Mouse (Mus musculus) thymus, adult 2 months (tissue): ENCODE measurements around the gene Abcb8.

ENCODE experiments used
- CTCF ChIP-seq: fragments of 200-500 bp; IDR thresholded peaks from 2 replicates; pipeline ENCODE4 v1.5.1; 2012; ENCODE audit warnings: mild to moderate bottlenecking, control low read depth, low read length, moderate library complexity, borderline replicate concordance; ENCODE audit not compliant: control insufficient read depth, poor library complexity, insufficient read depth; ENCODE audit errors: extremely low read depth
- POLR2A ChIP-seq: fragments of 200-500 bp; IDR thresholded peaks from 2 replicates; pipeline ENCODE4 v1.6.1; 2012; ENCODE audit warnings: mild to moderate bottlenecking, low read length, control low read depth, moderate library complexity; ENCODE audit not compliant: control insufficient read depth, poor library complexity, insufficient read depth; ENCODE audit errors: extremely low read depth

DNA sequence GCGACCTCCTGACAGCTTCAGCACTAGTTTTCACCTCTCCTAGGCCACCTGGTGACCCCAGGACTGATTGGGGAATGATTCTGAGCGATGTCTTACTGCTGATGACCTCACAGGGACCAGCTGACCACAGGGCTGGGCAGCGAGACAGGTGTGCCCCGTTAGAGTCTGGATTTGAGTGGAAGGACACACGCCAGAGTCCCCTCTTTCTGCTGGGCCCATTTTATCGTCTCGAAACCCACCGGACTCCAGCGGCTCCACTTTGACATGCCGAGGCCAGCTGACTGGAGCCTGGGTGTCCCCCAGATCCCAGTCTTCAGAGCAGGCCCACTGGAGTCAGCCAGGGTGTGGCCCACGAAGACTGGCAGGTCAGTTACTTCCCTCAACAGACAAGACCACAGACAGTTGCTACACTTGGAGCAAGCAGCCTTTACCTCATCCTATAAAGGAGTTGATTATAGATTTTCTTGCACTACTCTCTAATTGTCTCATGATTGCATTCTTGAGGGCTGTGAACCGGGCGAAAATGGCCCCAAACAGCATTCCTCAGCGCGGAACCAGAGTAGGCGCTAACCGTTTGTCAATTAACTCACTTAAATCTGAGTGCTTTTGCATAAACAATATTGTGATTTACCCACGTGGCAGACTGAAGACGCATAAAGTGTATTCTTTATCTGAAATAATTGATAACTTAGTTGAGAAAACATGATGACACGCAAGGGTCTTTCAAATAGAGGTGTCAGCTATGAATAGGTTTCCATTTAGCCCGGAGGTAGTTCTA lies 30.7 kb downstream of the Abcb8 start:
- no peak for TF ChIP-seq CTCF
- TF ChIP-seq POLR2A, result no peak
